Mouse (Mus musculus) liver, embryonic 14.5 days (tissue): ENCODE measurements around the gene Mab21l1. TPM values are rescaled to one million over a fixed set of nuclear protein-coding genes. Genes with fewer than 3 reads are reported as not detected.

Source experiments
- ATAC-seq: fragments of 200-750 bp; cut with Nextera tagmentation; 2 replicates; pipeline ENCODE4 v1.8.0; 2017; ENCODE audit warnings: moderate number of reproducible peaks, mild to moderate bottlenecking, moderate library complexity; ENCODE audit not compliant: insufficient read depth
- DNase-seq, 3 experiments: peaks; one replicate each; pipeline ENCODE4 v3.0.0-alpha.2; 2012 to 2013; ENCODE audit warnings: low read depth in 3 of 3, low spot score in 3 of 3
- H3K27ac ChIP-seq: fragments of 300-500 bp; sonication (generic); 2 replicates; pipeline ENCODE4 v1.5.1; 2014; ENCODE audit warnings: moderate library complexity, mild to moderate bottlenecking, control low read depth, inconsistent platforms
- H3K27me3 ChIP-seq: fragments of 300-500 bp; sonication (generic); 2 replicates; pipeline ENCODE4 v1.6.1; 2014; ENCODE audit warnings: mild to moderate bottlenecking, low read length, moderate library complexity; ENCODE audit not compliant: control insufficient read depth, insufficient read depth
- H3K36me3 ChIP-seq: fragments of 300-500 bp; sonication (generic); replicated peaks from 2 replicates; pipeline ENCODE4 v1.6.1; 2014; ENCODE audit warnings: low read depth; ENCODE audit not compliant: control insufficient read depth, insufficient read depth
- H3K4me1 ChIP-seq, 2 experiments: fragments of 200-500 bp in 1 of 2; fragments of 300-500 bp in 1 of 2; sonication (generic) in 1 of 2; replicated peaks; 2 replicates each; pipeline ENCODE4 v1.6.1; 2012 to 2014; ENCODE audit warnings: antibody characterized with exemption in 1 of 2, inconsistent platforms in 1 of 2, low read length in 1 of 2; ENCODE audit not compliant: control insufficient read depth in 2 of 2, insufficient read depth in 2 of 2
- H3K4me2 ChIP-seq: fragments of 300-500 bp; sonication (generic); 2 replicates; pipeline ENCODE4 v1.6.1; 2014; ENCODE audit warnings: low read depth, mild to moderate bottlenecking, control low read depth, moderate library complexity
- H3K4me3 ChIP-seq, 2 experiments: fragments of 200-500 bp in 1 of 2; fragments of 300-500 bp in 1 of 2; sonication (generic) in 1 of 2; 2 replicates each; pipeline ENCODE4 v1.5.1; 2012 to 2014; ENCODE audit warnings: low read depth in 2 of 2, low read length in 2 of 2, mild to moderate bottlenecking in 2 of 2, control low read depth in 1 of 2, inconsistent platforms in 1 of 2, moderate library complexity in 1 of 2; ENCODE audit not compliant: insufficient read depth in 1 of 2
- H3K9ac ChIP-seq: fragments of 300-500 bp; sonication (generic); replicated peaks from 2 replicates; pipeline ENCODE4 v1.6.1; 2014; ENCODE audit warnings: mild to moderate bottlenecking, control low read depth, moderate library complexity
- H3K9me3 ChIP-seq: fragments of 300-500 bp; sonication (generic); 2 replicates; pipeline ENCODE4 v1.6.1; 2016; ENCODE audit warnings: low read length, mixed read lengths; ENCODE audit not compliant: control insufficient read depth
- CTCF ChIP-seq: IDR thresholded peaks from 2 replicates; pipeline ENCODE4 v1.5.1; 2016; ENCODE audit warnings: antibody characterized with exemption, low read depth, control low read depth
- EP300 ChIP-seq: IDR thresholded peaks from 2 replicates; pipeline ENCODE4 v1.6.1; 2016; ENCODE audit warnings: antibody characterized with exemption, low read depth
- WGBS: fragments of 180-500 bp; shearing (Covaris S2); extraction: QIAGEN DNeasy Blood & Tissue Kit; methylation state at CpG from one replicate; pipeline ENCODE4 v1.1.7; 2014; ENCODE audit not compliant: insufficient replicate concordance; 5-methylcytosine and 5-hydroxymethylcytosine counted together
- polyA plus RNA-seq, 2 experiments: library from polyadenylated mRNA; depleted of rRNA in 1 of 2; stranded (reverse) in 1 of 2; unstranded in 1 of 2; fragments of >200 nt; fragmentation: Nextera tagmentation in 1 of 2; extraction: Ambion mirVana in 1 of 2; gene quantifications; 2 replicates each; pipeline versions ENCODE4 v1.2.1 to v1.2.3; 2012 to 2014

Mab21l1 gene
- polyA plus RNA-seq, 2 experiments: 0.02 TPM; not detected in 1

DNA sequence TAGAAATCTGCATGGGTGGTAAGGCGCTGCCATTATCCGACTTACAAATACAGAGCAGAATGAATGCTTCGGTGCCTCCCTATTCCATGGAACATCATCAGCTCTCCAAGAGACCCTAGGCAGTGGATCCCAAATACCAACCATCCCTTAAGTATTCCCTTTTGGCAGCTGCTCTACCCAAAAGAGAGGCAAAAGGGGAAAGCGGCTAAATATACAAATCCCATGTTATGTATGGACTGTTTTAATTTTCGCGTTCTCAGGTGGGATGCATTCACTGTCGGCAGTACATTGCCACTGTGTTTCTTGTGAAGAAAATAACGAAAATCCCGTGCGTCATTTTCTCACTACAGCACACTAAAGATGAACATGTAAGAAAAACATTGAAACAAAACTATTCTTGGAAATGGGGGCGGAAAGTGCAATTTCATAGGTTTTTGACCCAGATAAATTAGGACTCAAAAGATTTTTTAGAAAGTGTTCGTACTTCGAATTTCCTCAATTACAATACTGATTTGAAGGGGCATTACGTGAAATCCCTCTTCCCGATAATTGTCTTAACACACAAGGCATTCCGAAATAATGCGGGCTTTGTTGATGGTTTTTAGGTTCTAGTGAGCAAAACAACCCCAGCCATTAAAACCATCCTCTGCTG, 4.7 kb downstream of the Mab21l1 start:
- Histone ChIP-seq H3K27ac (no peak overlapping the region), H3K4me1 (no peaks in the 10 kb centered on the region), H3K4me3 (peak overlapping the region; percentile 42 to 46), H3K9ac (no peak overlapping the region), H3K9me3 (no peaks in the 10 kb centered on the region), H3K36me3 (no peaks in the 10 kb centered on the region), H3K4me2 (peak overlapping the region; percentile 66), H3K27me3 (peaks cover 58% of the 10 kb centered on the region)
- DNase-seq (no peak), ATAC-seq (no peak)
- WGBS: 23% methylated on average over 17 of the region's 17 CpGs
- TF ChIP-seq EP300 (no peak), CTCF (no peak)

- H3K27me3 ChIP-seq: peaks cover 51% of the 10 kb centered on the region
- TF ChIP-seq EP300 (no peak), CTCF (no peak)
- H3K9ac ChIP-seq: peak overlapping the region; percentile 13; the same call in 1 of the 2 replicates
- H3K27ac ChIP-seq: no peak overlapping the region
- H3K4me3 ChIP-seq: peak overlapping the region; percentile 42 to 46
- H3K4me2 ChIP-seq: peak overlapping the region; percentile 66
- H3K9me3 ChIP-seq: no peaks in the 10 kb centered on the region
- DNase-seq (no peak), ATAC-seq (no peak)
- H3K4me1 ChIP-seq: no peaks in the 10 kb centered on the region
- H3K36me3 ChIP-seq: no peaks in the 10 kb centered on the region
- WGBS: 1% methylated on average over 54 of the region's 54 CpGs
These were observed 5.3 kb downstream of the Mab21l1 start for GRCm38 (mm10) chr3:55787487-55788213.

- peak overlapping the region; percentile 66; the same call in 1 of the 2 replicates for H3K4me2 ChIP-seq
- no peak for TF ChIP-seq CTCF
- no peak for TF ChIP-seq EP300
- no peak overlapping the region for H3K9ac ChIP-seq
- no peaks in the 10 kb centered on the region for H3K9me3 ChIP-seq
- DNase-seq (no peak), ATAC-seq (no peak)
- no peak overlapping the region for H3K4me3 ChIP-seq
- peaks cover 46% of the 10 kb centered on the region for H3K27me3 ChIP-seq
- H3K4me1 ChIP-seq: no peaks in the 10 kb centered on the region
- 21% methylated on average over 4 of the region's 4 CpGs for WGBS
- no peaks in the 10 kb centered on the region for H3K36me3 ChIP-seq
- H3K27ac ChIP-seq: no peak overlapping the region
These were observed 5.9 kb downstream of the Mab21l1 start for GRCm38 (mm10) chr3:55788214-55788586.

DNA sequence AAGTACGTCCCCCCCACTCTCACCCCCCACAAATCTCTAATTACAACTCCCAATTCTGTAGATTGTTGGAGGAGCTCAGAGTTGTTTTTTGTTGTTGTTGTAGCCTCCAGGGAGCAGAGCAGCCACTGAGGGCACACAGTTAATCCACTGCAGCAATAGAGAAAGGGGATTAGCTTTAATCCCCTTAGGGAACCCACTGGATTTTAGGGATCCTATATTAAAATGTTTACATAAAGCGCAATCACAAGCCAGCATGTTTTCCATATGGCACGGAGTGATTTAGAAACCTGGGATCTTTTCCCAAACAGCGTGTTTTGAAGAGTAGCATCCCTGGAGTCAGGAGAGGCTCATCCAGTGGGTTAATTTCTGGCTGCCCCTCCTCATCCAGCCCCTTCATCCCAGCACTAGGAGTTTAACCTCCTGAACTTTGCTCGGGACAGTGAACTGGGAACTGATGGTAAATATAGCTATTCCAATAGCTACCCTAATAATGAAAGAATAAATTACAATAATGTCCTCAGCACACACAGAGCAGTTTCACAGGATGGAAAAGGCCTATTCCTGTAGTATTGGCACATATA, 6.4 kb downstream of the Mab21l1 start:
- ATAC-seq (no peak), DNase-seq (no peak)
- Histone ChIP-seq H3K27ac (no peak overlapping the region), H3K27me3 (peaks cover 40% of the 10 kb centered on the region), H3K36me3 (no peaks in the 10 kb centered on the region), H3K9me3 (no peaks in the 10 kb centered on the region), H3K4me3 (no peak overlapping the region), H3K9ac (no peak overlapping the region), H3K4me2 (no peak overlapping the region), H3K4me1 (no peaks in the 10 kb centered on the region)
- no peak for TF ChIP-seq CTCF
- no peak for TF ChIP-seq EP300
- WGBS: 59% methylated on average over 5 of the region's 5 CpGs

- no peaks in the 10 kb centered on the region for H3K9me3 ChIP-seq
- H3K27ac ChIP-seq: no peak overlapping the region
- WGBS: 48% methylated on average over 2 of the region's 2 CpGs
- DNase-seq (no peak), ATAC-seq (no peak)
- H3K36me3 ChIP-seq: no peaks in the 10 kb centered on the region
- TF ChIP-seq CTCF (no peak), EP300 (no peak)
- H3K4me2 ChIP-seq: no peak overlapping the region
- H3K4me1 ChIP-seq: no peaks in the 10 kb centered on the region
- H3K27me3 ChIP-seq: peaks cover 33% of the 10 kb centered on the region
- no peak overlapping the region for H3K9ac ChIP-seq
- no peak overlapping the region for H3K4me3 ChIP-seq
These were observed 7.5 kb downstream of the Mab21l1 start for GRCm38 (mm10) chr3:55789856-55790255.
